Mouse (Mus musculus) hindbrain, postnatal 0 days (tissue): ENCODE results near the gene Cdk16. TPM values are rescaled to one million over a fixed set of nuclear protein-coding genes. Genes with fewer than 3 reads are reported as not detected.

Experiments
- ATAC-seq: fragments of 200-750 bp; cut with Nextera tagmentation; 2 replicates; pipeline ENCODE4 v1.8.0; 2017; ENCODE audit warnings: mild to moderate bottlenecking, moderate TSS enrichment, moderate library complexity
- DNase-seq: peaks from one replicate; pipeline ENCODE4 v3.0.0-alpha.2; 2015; ENCODE audit warnings: low spot score
- H3K27ac ChIP-seq: fragments of 300-500 bp; sonication (generic); 2 replicates; pipeline ENCODE4 v1.5.1; 2014; ENCODE audit warnings: mild to moderate bottlenecking
- H3K27me3 ChIP-seq: fragments of 300-500 bp; sonication (generic); 2 replicates; pipeline ENCODE4 v1.6.1; 2014; ENCODE audit warnings: low read length, mixed read lengths; ENCODE audit not compliant: insufficient read depth
- H3K36me3 ChIP-seq: fragments of 300-500 bp; sonication (generic); 2 replicates; pipeline ENCODE4 v1.6.1; 2014; ENCODE audit warnings: low read length, mixed read lengths; ENCODE audit not compliant: insufficient read depth
- H3K4me1 ChIP-seq: fragments of 300-500 bp; sonication (generic); 2 replicates; pipeline ENCODE4 v1.6.1; 2014; ENCODE audit warnings: antibody characterized with exemption, low read length, mixed read lengths; ENCODE audit not compliant: insufficient read depth
- H3K4me2 ChIP-seq: fragments of 300-500 bp; sonication (generic); 2 replicates; pipeline ENCODE4 v1.6.1; 2014; ENCODE audit warnings: low read depth, mild to moderate bottlenecking, low read length, moderate library complexity, mixed read lengths
- H3K4me3 ChIP-seq: fragments of 300-500 bp; sonication (generic); 2 replicates; pipeline ENCODE4 v1.5.1; 2014; ENCODE audit warnings: low read length
- H3K9ac ChIP-seq: fragments of 300-500 bp; sonication (generic); replicated peaks from 2 replicates; pipeline ENCODE4 v1.6.1; 2014; ENCODE audit warnings: mild to moderate bottlenecking, low read length, moderate library complexity, mixed read lengths
- H3K9me3 ChIP-seq: fragments of 300-500 bp; sonication (generic); 2 replicates; pipeline ENCODE4 v1.6.1; 2016; ENCODE audit warnings: low read length, mixed read lengths
- CTCF ChIP-seq: IDR thresholded peaks from 2 replicates; pipeline ENCODE4 v1.5.1; 2016; ENCODE audit warnings: antibody characterized with exemption, control low read depth, low read depth
- WGBS: fragments of 180-500 bp; shearing (Covaris S2); extraction: QIAGEN DNeasy Blood & Tissue Kit; methylation state at CpG from one replicate; pipeline ENCODE4 v1.1.7; 2014; 5-methylcytosine and 5-hydroxymethylcytosine counted together
- polyA plus RNA-seq: library from polyadenylated mRNA; unstranded; fragments of >200 nt; fragmentation: Nextera tagmentation; extraction: Ambion mirVana; gene quantifications from 2 replicates; pipeline ENCODE4 v1.2.1, GENCODE M21; 2015
- total RNA-seq: library from RNA; depleted of rRNA; stranded (reverse); fragments of >200 nt; gene quantifications from 2 replicates; pipeline ENCODE4 v1.2.3, GENCODE M21; 2014; rRNA removed

The Cdk16 gene
- total and polyA plus RNA-seq, 2 experiments from 2014 or later, result 169 to 260 TPM

DNA sequence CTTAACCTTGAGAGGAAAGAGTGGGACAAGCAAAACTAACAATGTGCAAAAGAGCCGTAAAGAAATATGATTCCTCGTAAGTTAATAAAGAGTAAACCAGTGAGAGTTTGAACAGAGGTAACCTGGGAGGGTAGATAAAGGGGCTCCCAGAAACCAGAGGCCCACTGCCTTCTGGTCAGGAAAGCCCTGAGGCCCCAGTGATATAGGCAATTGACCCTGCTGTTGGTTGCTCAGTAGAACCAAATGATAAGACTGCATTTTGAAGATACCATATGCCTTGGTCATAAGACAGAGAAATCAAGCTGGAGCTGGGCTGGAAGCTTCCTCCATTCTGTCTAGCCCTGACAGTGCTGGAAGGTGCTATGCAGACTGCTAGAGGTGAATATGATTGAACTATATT lies 61.1 kb downstream of the Cdk16 start:
- Histone ChIP-seq H3K9me3 (no peaks in the 10 kb centered on the region), H3K27ac (no peak overlapping the region), H3K9ac (no peak overlapping the region), H3K4me3 (no peak overlapping the region), H3K4me2 (no peak overlapping the region), H3K27me3 (no peaks in the 10 kb centered on the region), H3K4me1 (no peaks in the 10 kb centered on the region), H3K36me3 (no peaks in the 10 kb centered on the region)
- WGBS, result 97% methylated on average over 2 of the region's 2 CpGs
- ATAC-seq (no peak), DNase-seq (no peak)
- no peak for TF ChIP-seq CTCF

Other genes starting within 250 kb of the Cdk16 start
- 0.25 TPM in 1 of 2 replicates, not detected in the other for gene Rgn, start 138.2 kb upstream of the Cdk16 start, total RNA-seq
- gene Rgn, start 138.2 kb upstream of the Cdk16 start, polyA plus RNA-seq, result 1.0 and 1.3 TPM in 2 replicates
- 58.4 and 64.2 TPM in 2 replicates for gene Rbm10, start 70.5 kb upstream of the Cdk16 start, total RNA-seq
- 28.9 and 29.5 TPM in 2 replicates for gene Rbm10, start 70.5 kb upstream of the Cdk16 start, polyA plus RNA-seq
- 94.3 and 150 TPM in 2 replicates for gene Ndufb11, start 70.3 kb upstream of the Cdk16 start, total RNA-seq
- 325 and 336 TPM in 2 replicates for gene Ndufb11, start 70.3 kb upstream of the Cdk16 start, polyA plus RNA-seq
- gene Uba1, start 29.6 kb upstream of the Cdk16 start, total RNA-seq, result 594 and 667 TPM in 2 replicates
- 225 and 243 TPM in 2 replicates for gene Uba1, start 29.6 kb upstream of the Cdk16 start, polyA plus RNA-seq
- 99.0 and 109 TPM in 2 replicates for gene Usp11, start 16.0 kb downstream of the Cdk16 start, total RNA-seq
- 60.3 and 68.9 TPM in 2 replicates for gene Usp11, start 16.0 kb downstream of the Cdk16 start, polyA plus RNA-seq
- gene Araf, start 109.9 kb downstream of the Cdk16 start, total RNA-seq, result 294 and 310 TPM in 2 replicates
- 381 and 392 TPM in 2 replicates for gene Araf, start 109.9 kb downstream of the Cdk16 start, polyA plus RNA-seq
- 3.8 and 5.7 TPM in 2 replicates for gene Timp1, start 182.2 kb downstream of the Cdk16 start, total RNA-seq
- 5.4 and 6.3 TPM in 2 replicates for gene Timp1, start 182.2 kb downstream of the Cdk16 start, polyA plus RNA-seq
- 65.4 and 75.9 TPM in 2 replicates for gene Syn1, start 233.1 kb downstream of the Cdk16 start, total RNA-seq
- 70.5 and 88.8 TPM in 2 replicates for gene Syn1, start 233.1 kb downstream of the Cdk16 start, polyA plus RNA-seq
- 5.4 and 10.2 TPM in 2 replicates for gene Cfp, start 243.6 kb downstream of the Cdk16 start, total RNA-seq
- gene Cfp, start 243.6 kb downstream of the Cdk16 start, polyA plus RNA-seq, result 2.9 and 3.8 TPM in 2 replicates